Mouse (Mus musculus) embryo, embryonic 9.5 days (tissue): ENCODE measurements around the gene Astn2.

Experiments
- DNase-seq: peaks from one replicate; pipeline ENCODE4 v3.0.0-alpha.2; 2017; ENCODE audit errors: extremely low spot score

The Astn2 gene

GRCm38 (mm10) chr4:65548561-65548960, 855.9 kb downstream of the Astn2 start:
- no peak for DNase-seq

GRCm38 (mm10) chr4:65545582-65545981, 858.8 kb downstream of the Astn2 start:
- DNase-seq: no peak

GRCm38 (mm10) chr4:65532071-65532736, 872.2 kb downstream of the Astn2 start:
- DNase-seq: no peak

GRCm38 (mm10) chr4:65531621-65532020, 872.8 kb downstream of the Astn2 start:
- no peak for DNase-seq

- DNase-seq: no peak
Measured at GRCm38 (mm10) chr4:65530901-65531300, 873.5 kb downstream of the Astn2 start.

DNA sequence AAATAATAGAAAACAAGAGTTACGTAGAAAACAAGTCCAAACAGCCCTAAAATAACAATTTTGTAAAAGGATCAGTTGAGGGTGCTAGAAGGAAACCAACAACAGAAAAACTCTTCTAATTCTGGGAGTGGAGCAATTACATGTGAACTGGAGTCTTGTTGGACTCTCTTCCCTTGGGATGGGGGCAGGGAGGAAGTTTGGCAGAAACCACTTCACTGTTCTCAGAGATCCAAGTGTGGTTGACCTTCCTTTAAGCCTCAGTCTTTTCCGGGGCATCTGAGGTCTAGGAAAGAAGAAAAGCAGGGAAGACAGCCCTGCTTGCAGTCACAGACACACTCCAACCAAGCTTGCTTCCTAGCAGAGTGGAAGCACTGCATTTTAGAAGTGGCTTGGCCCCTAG, 896.3 kb downstream of the Astn2 start:
- no peak for DNase-seq

- no peak for DNase-seq
Measured at GRCm38 (mm10) chr4:65506870-65507269, 897.5 kb downstream of the Astn2 start.

GRCm38 (mm10) chr4:65496463-65496834, 908.0 kb downstream of the Astn2 start:
- DNase-seq: peak; percentile 86

DNA sequence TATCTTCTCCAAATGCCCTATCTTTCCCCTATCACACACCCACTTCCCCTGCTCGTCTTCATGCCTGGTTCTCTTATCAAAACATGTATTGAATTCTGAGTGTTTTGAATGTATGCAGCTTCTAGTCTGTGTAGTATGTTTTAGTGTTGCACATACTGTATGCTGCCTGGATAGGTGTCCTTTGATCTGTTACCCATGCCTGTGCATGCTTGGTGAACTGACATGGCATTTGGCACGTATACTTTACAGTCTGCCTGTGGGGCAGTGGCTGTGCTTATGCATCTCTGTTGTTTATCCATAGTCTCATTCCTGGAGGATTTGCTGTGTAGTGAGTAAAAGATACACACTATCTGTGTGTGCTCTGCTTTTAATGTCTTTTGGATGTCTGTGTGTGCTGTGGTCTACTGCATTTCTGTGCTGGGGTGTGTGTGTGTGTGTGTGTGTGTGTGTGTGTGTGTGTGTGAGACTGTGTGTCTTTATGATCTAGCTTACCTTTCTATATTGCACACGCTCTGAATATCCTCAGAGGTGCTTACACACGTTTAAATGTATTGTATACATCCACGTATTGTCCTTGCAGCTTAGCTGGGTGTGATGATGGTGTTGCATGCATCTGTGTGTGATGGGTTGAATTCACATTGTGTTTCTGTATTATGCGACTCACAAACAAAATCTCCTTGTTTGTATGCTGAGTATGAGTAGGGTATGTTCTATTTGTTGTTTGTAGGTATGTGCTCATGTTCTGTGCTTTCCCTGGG, 908.5 kb downstream of the Astn2 start:
- no peak for DNase-seq

DNA sequence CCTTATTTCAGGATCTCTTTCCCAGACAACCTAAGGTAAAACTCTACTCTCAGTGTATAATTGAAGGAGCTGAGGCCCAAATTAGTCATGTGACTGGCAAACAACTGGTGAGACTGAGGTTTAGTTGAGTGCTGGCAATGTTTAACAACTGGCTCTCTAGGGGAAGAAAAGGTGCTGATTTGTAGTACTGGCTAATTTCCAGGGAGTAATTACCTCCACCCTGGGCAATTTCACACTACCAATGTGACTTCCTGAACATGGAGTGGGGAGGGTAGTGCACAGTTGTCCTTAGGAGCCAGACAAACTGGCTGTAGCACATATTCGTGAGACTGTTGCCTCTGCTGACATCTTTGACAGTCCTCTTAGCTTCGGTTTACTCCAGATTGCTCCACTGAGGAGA, 912.9 kb downstream of the Astn2 start:
- DNase-seq: no peak

DNA sequence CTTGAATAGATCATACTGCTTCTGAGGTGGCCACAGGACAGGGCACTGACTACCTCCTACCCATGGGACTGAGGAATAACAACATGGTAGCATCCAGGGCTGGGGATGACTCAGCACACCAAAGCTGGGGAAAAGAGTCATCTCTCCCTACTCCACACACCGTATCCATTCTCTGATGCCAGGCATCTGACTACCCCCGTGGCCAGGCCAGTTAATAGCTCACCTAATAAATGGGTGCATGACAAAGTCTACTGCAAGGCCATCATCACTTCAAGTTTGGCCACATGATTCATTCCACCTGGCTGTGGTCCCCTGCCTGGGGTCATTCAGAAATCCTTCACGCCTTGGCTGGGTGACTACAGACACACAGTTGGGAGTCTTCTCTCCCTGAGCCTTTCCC, 914.7 kb downstream of the Astn2 start:
- DNase-seq: no peak

GRCm38 (mm10) chr4:65481632-65482031, 922.8 kb downstream of the Astn2 start:
- DNase-seq: no peak

GRCm38 (mm10) chr4:65477106-65477505, 927.3 kb downstream of the Astn2 start:
- DNase-seq: peak; percentile 15

DNA sequence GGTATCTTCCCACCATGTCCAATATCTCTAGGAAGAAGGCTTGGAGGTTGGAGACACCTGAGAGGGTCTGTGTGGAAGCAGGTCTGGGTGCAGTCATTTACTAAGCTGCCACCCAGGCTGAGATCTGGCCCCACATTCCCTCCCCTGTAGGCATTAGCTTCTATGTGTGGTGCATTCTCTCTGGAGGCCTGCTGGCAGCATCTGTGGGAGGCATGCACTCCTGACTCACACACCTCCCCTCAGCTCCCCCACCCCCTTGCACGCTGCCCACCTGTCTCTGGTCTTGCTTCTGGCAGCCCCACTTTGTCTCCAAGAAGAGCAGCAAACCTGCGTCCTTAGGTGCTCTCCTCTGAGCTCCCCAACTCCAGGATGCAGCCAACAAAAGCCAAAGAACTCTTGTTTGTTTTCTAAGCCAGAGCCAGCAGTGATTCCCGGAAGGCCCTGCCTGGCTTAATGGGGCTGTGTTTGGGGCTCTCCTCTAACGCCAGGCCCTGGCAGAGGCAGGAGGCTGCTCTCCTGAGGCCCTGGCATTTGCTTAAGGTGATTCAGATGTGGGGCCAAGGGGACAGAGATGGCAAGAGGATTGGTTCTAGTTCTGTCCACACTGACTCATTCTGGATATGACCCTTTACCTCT, 928.4 kb downstream of the Astn2 start:
- no peak for DNase-seq

GRCm38 (mm10) chr4:65473141-65473540, 931.3 kb downstream of the Astn2 start:
- DNase-seq: no peak

GRCm38 (mm10) chr4:65449171-65449570, 955.2 kb downstream of the Astn2 start:
- no peak for DNase-seq

GRCm38 (mm10) chr4:65441746-65442145, 962.7 kb downstream of the Astn2 start:
- no peak for DNase-seq

GRCm38 (mm10) chr4:65430804-65431203, 973.6 kb downstream of the Astn2 start:
- no peak for DNase-seq

DNA sequence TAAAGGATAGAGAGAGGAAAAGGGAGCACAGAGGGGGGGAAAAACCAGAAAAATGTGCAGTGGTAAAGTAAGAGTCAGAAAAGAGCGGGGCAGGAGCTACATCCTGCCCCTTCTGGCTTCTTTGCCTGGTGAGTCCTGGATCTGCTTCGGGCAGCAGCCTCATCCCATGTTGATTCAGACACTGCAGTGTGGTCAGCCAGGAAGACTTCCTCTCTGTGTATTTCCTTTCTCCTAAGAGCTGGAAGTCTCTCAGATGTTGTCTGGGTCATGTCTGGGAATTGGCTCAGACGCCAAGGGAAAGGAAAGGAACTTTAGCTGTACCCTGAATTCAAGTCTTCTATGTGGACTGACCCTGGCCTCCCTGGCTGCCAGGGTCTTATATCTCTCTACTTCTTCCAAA, 976.9 kb downstream of the Astn2 start:
- no peak for DNase-seq

GRCm38 (mm10) chr4:65426437-65426836, 978.0 kb downstream of the Astn2 start:
- DNase-seq: no peak

GRCm38 (mm10) chr4:65423068-65423625, 981.3 kb downstream of the Astn2 start:
- DNase-seq: no peak

GRCm38 (mm10) chr4:65421272-65421671, 983.1 kb downstream of the Astn2 start:
- DNase-seq: no peak

GRCm38 (mm10) chr4:65420511-65420931, 983.9 kb downstream of the Astn2 start:
- DNase-seq: peak; percentile 59
